Mouse (Mus musculus) T-helper 1 cell (primary cell): ENCODE measurements around the gene Rere.

Experiments
- in situ Hi-C: fragments of 300-600 bp; cut with MboI, MseI; formaldehyde crosslinking; loops from one replicate; pipeline ENCODE4 v1.15.1; 2025; ENCODE audit warnings: high pct_unique_total_duplicates

The Rere gene

DNA sequence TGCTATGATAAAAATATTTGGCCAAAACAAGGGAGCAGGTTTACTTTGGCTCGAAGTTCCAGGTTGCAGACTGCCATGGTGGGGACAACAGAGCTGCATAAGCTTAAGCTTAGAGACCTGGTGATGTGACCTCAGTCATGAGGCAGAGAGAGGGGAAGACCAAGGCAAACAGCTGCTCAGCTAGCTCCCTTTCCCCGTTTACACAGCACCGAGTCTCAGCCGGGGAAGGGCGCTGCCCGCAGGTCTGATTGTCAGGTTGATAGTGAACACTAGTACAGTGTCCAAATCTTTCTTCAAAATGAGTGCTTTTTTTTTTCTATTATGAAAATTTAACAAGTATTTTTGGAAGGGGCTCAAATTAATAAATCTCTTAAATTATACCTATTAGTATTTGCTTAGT is 97.9 kb downstream of the Rere start:
- in situ Hi-C loops, result no loop called here

DNA sequence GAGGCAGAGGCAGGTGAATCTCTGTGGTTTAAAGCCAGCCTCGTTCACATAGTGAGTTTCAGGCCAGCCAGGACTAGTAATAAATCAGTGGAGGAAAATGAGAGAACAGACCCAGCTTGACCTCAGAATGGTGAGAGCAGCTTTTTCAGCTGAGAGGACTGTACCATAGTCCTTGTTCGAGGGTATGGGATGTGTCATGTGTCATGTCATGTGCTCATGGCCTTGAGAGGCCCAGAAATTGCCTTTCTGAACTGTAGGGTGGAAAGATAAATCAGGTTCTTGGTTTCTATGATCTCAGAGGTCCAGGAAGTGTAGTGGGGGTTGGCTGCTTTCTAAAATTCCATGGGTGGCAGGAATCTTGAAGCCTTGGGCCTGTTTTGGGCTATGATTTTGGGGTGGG is 98.3 kb downstream of the Rere start:
- in situ Hi-C loops, result no loop called here

DNA sequence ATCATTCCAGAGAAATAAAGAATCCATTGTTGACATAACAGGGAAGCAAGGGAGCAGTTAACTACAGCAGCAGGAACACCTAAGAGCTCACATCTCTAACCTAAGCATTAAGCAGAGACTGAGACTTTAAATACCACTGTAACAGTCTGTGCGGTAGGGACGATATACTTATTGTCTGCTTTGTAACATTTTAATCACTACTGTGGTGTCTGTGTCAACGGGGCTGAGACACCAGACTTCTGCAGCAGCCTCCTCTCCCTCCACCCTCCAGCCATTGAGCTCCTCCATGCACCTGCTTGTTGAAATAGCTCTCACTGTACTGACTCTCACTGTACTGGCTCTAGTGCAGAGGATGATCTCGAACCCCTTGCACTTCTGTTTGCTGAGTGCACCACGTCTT is 98.8 kb downstream of the Rere start:
- in situ Hi-C loops, result no loop called here

DNA sequence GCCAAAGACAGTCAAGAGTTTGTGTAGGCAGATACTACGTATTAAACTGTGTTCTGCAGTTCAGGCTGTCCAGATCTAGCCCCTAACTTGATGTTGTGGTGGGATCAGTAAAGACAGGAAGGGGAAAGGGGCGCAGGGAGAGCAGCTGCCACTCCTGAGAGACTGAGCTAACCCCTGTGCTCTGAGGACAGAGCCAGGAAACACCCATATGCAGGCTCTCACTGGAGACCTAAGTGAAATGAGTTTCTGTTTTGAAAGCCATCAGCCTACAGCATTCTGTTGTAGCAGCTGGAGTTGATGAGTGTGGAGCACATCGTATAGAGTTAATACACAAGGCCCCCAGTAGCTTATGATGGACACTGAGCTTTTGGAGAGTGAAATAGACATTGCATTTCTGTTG is 101.1 kb downstream of the Rere start:
- in situ Hi-C loops, result no loop called here

DNA sequence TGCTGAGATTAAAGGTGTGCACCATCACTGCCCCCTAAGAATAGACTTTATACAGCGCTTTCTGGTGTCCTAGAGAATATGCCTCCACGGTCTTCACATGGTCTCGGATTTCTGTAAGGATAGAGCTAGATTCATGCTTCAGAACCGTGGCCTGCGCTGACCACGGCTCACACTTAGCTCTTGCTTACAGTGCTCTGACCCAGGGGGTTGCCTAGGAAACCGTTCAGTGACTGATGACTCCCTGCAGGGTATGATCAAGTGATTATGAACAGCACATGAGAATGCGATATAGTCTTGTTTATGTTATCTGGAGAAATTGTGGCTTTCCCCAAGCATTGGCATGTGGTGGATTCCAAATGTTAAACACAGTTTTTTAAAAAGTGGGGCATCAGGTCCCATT is 103.0 kb downstream of the Rere start:
- in situ Hi-C loops, result no loop called here

DNA sequence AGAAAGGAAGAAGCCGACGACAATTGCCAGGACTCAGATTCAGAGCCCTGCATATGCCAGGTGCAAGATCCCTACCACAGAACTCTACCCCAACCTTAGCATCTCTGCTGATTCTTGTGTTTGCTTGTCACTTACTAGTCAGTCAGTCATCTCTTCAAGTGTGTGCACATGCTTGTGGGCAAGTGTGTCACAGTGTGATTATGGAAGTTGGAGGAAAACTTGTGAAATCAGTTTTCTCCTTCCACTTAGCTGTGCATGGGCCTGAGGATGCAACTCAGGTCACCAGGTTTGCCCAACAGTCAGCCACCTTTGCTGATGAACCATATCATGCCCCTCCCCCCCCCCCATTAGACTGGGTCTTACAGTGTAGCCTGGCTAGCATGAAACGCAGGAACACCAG is 103.5 kb downstream of the Rere start:
- in situ Hi-C loops, result no loop called here

DNA sequence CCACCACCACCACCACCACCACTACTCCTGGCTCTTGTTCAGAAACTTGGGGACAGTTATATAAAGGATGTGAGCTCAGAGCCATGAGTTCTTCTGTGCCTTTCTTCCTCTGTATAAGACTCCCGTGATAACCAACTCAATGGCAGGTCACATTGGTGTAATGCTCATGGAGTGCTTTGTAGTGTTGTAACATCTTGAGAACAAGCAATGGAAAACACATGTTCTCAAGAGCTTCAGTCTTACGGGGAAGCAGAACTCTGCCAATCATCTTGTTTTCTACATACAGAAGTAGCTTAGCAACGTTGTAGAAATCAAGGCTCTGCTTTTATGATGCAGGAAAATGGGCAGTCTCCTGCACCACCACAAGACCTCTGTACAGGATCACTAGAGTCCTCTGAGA is 107.1 kb downstream of the Rere start:
- in situ Hi-C loops, result no loop called here

DNA sequence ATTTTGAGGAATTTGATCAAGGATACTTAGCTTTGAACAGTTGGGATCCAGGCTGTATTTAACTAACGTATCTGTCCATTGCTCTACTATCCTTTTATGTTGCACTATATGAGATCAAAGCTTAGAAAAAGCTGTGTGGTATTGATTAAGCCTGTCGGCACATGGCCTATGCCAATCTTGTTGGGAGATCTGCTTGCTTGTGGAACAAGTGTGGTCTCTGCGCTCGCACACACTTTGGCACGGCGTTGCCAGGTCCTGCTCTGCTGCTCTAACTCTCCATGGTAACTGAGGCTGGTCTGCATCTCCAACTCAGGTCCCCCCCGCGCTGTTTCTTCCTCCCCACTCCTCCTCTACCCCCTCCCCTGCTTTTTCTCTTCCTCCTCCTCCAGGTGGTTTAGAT is 112.2 kb downstream of the Rere start:
- in situ Hi-C loops, result no loop called here

DNA sequence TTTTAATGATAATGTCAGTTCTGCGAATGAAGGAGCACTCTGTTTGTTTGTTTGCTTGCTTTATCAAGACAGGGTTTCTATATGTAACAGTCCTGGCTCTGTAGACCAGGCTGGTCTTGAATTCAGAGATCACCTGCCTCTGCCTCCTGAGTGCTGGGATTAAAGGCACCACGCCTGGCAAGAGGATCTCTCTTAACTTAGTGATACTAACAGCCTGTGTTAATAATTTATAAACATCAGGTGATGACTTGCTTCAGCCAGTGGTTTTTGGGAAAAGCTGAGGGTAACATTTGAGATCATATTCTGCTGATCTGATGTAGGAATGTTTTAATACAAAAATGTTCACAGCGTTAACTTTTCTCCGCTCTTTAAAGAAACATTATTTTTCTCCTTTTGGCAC is 112.6 kb downstream of the Rere start:
- in situ Hi-C loops, result no loop called here

DNA sequence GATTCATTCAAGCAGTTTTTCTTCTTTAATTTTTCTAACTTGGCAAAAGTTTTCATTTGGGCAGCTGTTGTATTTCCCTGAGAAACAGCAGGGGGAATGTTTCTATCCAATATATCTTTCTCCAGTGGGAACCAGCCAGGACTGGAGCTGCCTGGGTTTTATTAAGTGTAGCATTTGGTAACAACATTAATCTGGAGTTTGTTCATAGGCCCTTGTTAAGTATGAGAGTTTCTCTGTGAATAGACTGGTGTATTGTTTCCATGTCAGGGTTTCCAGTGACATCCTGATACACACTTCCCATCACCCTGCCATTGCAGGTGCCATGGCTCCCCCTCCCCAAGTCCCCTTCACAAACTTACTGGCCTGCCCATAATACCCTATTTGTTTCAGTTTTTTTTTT is 114.9 kb downstream of the Rere start:
- in situ Hi-C loops, result no loop called here

DNA sequence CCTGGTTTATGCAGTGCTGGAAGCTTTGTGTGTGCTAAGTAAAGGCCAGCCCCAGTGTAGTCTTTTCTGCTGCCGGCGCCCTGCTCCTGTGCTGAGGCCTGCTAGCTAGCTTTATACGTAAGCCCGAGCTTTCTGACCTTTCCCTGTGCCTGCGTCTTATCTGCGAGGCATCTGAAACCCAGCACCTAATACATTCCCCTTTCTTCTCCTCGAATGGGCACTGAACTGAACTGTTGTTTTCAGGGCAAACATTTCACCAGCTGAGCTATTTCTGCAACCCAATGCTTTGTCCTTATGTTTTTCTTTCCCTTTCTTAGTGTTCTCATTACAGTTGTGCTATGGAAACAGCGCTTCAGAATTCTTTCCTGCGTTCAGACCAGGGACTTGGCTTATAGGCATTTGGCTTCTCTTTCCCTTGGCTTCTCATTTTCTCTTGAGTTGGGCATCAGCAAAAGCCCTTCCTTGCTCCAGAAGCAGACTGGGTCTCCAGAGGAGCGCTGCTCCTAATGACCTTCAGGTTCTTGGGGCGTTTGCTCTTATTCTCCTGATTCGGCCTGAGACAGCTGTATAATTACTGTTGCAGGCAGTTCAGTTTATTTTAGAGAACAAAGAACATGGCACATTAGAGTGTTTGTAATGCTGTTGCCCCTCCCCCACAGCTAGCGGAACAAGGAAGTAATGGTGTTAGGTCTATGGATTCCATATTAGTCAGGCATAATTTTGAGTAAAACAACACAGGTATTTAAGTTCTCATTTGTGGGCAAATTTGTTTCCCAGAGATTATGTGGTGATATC is 115.6 kb downstream of the Rere start:
- in situ Hi-C loops, result no loop called here

DNA sequence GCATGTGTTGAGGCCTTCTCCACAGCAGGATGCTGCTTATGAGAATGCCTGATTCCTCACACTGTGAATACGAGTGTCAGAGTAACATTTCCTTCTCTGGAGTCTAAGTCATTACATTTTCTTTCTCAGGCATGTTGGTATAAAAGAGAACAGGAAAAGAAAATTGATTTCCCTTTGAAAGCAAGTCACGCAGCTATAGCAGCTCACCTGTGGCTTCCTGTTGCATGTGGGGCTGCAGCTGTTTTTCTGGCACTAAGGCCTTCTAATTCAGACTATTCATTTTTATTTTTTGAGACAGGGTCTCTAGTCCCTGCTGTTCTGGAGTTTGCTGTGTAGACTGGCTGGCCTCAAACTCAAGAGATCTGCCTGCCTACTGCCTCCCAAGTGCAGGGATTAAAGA is 117.6 kb downstream of the Rere start:
- in situ Hi-C loops, result no loop called here

DNA sequence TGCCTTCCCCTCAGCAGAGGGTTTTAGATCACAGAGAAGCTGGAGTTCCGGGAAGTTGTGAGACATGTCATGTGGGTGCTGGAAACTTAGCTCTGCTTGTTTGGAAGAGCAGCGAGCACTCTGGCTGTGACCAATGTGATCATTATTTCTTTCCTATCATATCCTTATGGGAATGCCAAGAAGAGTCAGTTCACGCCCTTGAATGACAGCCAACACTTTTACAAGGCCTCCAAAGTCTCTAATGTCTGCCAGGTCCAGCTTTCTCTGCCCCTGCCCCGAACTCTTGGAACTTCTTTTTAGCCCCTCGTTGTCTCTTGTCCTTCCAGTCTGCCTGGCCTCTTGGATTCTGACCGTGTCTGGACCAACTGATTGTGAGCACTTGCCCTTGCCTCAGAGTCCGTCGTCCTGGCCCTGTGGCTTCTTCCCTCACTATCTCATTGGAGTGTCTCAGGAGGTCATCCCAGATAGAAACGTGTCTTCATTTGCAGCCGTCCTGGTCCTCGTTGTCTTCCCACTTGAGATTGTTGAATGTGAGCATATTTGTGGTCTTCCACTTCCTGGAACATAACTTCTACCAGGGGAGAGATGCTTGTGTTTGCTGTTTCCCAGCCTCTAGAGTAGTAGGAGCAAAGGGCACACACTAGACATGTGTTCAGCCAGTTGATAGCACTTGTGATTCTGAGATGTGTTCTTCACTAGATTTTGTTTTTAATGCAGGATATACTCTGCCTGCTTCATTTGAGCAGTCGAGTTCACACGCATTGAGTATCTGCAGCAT is 120.6 kb downstream of the Rere start:
- in situ Hi-C loops, result no loop called here

DNA sequence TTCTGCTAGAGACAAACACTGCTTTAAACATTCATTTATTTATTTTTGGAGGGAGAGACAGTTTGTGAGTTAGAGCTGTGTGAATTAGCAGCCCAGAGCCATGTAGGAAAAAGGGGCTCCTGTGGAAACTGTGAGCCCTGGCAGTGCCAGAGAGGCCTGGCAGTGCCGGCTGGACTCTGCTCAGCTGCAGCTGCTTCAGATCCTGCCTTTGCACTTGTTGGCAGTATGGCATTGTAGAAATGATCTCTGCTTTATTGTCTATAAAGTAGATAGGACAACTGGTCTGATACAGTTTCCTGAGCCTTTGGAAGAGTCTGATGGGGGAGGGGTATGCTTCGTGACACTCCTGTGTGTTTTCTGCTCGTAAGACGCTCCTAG is 121.2 kb downstream of the Rere start:
- in situ Hi-C loops, result no loop called here

DNA sequence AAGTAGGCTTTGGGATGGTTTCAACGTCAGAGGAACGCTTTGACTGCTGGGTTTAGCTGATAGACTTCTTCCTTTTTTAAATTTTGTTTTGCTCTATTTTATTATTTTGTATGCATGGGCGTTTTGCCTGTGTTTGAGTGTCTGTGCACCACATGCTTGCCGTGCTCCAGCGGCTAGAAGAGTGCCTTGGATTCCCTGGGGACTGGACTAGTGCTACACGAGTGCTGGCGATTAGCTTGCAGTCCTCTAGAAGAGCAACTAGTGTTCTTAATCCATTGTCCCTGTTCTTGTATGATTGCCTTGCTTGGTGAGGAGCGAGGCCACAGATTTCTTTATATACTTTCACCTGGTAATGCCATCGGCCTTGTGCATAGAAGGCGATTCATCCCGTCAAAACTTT is 122.5 kb downstream of the Rere start:
- in situ Hi-C loops, result no loop called here

DNA sequence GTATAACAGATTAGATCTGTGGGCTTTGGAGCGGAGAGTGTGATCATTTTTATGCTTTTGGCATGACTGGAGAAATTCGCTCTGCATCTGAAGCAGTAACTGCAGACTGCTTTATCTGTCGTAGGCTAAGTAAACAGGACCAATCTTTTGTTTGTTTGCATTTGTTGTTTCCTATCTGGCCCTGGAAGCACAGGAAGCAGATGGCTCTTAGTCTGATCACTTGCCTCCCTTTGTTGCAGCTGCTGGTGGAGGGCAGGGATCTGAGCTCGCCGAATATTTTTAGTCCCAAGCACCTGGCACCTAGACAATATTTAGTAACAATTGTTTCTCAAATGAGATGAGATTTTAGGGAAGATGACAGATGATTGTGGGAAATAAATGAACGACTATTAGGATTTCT is 123.1 kb downstream of the Rere start:
- in situ Hi-C loops, result no loop called here

DNA sequence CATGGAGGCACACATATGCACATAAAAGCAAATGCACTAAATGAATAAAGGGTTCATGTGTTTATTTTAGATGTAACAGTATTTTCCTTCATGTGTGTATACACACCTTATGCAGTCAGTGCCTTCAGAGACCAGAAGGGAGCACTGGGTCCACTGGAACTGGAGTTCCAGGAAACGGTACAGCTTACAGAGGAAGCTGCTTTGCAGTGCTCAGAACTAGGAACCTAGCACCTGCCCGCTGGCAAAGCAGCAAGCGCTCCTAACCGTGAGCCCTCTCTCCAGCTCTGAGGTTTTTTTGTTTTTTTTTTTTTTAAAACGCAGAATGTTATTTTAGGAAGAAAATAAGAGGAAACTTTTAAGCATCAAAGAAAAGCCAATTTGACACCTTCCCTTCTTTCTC is 124.3 kb downstream of the Rere start:
- in situ Hi-C loops, result no loop called here

DNA sequence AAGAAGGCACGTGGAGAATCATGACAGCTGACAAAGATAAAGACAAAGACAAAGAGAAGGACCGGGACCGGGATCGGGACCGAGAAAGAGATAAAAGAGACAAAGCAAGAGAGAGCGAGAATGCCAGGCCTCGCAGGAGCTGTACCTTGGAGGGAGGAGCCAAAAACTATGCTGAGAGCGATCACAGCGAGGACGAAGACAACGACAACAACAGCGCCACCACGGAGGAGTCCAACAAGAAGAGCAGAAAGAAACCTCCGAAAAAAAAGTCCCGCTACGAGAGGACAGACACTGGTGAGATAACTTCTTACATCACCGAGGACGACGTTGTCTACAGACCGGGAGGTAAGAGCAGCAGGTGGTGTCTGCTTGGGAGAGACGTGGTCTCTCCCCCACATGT is 124.9 kb downstream of the Rere start:
- in situ Hi-C loops, result no loop called here

DNA sequence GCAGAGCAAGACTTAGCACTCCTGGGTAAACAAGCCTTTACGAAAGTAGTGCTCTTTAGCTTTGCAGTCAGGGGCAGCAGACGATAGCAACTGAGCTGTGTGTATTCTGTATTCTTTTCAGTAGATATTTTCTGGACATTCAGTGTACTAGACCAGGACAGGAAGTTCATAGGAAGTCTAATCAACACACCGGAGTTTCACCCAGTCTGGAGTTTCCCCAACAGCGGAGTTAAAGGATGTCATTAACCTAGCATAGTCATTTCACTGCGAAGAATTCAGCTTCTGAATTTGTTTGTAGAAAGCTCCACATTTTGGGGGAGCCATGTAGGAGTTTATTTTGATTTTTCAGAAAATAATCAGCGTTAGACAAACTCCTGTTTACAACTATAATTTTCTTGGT is 125.4 kb downstream of the Rere start:
- in situ Hi-C loops, result no loop called here

DNA sequence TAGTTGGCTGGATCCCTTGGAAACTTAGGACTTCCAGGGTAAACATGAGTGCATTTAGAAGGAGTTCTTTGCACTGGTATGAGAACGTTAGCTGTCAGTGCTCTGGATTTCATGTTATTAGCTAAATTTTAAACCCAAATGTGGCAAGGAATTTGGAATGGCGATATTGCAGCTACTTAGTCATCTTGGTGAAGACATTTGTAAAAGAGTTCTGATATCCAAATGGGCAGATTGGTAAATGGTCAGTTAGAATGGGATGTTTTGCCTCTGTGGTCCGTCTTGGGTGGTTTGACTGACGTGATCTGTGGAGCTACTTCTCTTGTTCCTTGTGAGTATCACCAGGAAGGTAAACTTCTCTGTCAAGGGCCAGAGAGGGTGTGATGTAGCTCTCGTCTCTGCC is 132.8 kb downstream of the Rere start:
- in situ Hi-C loops, result no loop called here

DNA sequence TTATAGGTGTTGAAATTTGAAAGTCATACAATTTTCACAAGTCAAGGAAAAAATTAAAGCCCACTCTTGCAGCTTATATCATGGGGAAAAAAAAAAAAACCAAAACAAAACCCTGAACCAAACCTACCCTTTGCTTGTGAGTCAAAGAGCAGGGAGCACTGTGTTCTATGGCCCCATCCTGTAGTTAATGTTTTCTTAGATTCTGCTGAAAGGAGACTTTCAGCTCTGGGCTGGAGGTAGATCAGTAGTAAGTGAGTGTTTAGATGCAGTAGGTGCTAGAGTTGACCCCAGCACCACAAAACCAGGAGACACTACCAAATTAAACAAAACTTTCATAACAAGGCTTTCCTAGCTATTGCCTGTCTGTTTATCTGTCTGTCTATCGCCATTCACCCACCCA is 133.3 kb downstream of the Rere start:
- in situ Hi-C loops, result no loop called here

DNA sequence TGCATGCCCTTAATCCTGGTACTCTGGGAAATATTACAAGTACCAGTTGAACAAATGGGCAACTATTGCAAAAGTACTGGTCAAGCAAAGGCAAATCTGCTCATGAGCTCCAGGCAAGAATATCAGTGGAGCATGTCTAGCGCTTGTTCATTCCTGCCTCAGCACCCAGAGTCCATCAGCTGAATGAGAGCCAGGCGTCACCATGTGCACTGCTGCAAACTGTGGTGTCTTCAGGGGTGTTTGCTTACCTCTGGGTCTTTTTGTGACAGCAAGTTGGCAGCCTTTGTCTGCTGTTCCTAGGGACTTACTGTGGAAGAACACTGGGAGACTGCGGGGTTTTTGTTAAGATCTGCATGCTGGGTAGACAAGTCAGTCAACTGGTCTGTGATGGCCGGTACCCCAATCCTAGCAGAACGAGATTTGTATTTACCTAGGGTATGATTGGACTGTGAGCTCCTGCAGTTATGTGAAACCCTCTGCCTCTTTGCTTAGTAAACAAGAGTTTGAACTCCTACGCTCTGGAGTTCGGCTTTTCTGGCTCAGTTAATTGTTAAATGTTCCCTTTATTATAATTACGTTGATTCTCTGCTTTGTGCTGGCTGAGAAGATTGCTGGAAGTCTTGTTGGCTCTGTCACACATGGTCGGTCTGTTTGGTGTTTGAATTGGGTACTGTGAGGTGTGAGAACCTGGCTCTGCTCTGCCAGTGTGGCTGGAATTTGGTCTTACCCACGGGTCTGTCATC is 134.0 kb downstream of the Rere start:
- in situ Hi-C loops, result no loop called here
